Mouse (Mus musculus): ENCODE data around the gene Gpr18.

The Gpr18 gene

GRCm38 (mm10) chr14:121949436-121949835 is 33.9 kb upstream of the Gpr18 start:
- no peak for DNase-seq (ENCODE audit: low spot score in 2 of 2)

GRCm38 (mm10) chr14:121947966-121948365 is 32.4 kb upstream of the Gpr18 start:
- DNase-seq (ENCODE audit: low spot score in 2 of 2), result no peak

GRCm38 (mm10) chr14:121947201-121947760 is 31.7 kb upstream of the Gpr18 start:
- DNase-seq (ENCODE audit: low spot score in 2 of 2), result no peak

- no peak for DNase-seq (ENCODE audit: low spot score in 2 of 2)
These were observed 31.1 kb upstream of the Gpr18 start for GRCm38 (mm10) chr14:121946728-121947127.

- no peak for DNase-seq (ENCODE audit: low spot score in 2 of 2)
These were observed 30.6 kb upstream of the Gpr18 start for GRCm38 (mm10) chr14:121946131-121946530.

- DNase-seq (ENCODE audit: low spot score in 2 of 2), result no peak
These were observed 24.0 kb upstream of the Gpr18 start for GRCm38 (mm10) chr14:121939582-121939981.

GRCm38 (mm10) chr14:121938256-121939191 is 22.9 kb upstream of the Gpr18 start:
- DNase-seq (ENCODE audit: low spot score in 2 of 2), result peak; percentile 55 to 78

- no peak for DNase-seq (ENCODE audit: low spot score in 2 of 2)
These were observed 22.1 kb upstream of the Gpr18 start for GRCm38 (mm10) chr14:121937601-121938255.

GRCm38 (mm10) chr14:121936856-121937255 is 21.3 kb upstream of the Gpr18 start:
- DNase-seq (ENCODE audit: low spot score in 2 of 2), result no peak

- no peak for DNase-seq (ENCODE audit: low spot score in 2 of 2)
These were observed 20.8 kb upstream of the Gpr18 start for GRCm38 (mm10) chr14:121936356-121936755.

- DNase-seq (ENCODE audit: low spot score in 2 of 2), result peak; percentile 45 to 70
These were observed 19.0 kb upstream of the Gpr18 start for GRCm38 (mm10) chr14:121934597-121934946.

- DNase-seq (ENCODE audit: low spot score in 2 of 2), result peak; percentile 51 to 68
These were observed 18.5 kb upstream of the Gpr18 start for GRCm38 (mm10) chr14:121933906-121934596.

GRCm38 (mm10) chr14:121932180-121932579 is 16.6 kb upstream of the Gpr18 start:
- no peak for DNase-seq (ENCODE audit: low spot score in 2 of 2)

- no peak for DNase-seq (ENCODE audit: low spot score in 2 of 2)
These were observed 16.0 kb upstream of the Gpr18 start for GRCm38 (mm10) chr14:121931594-121931993.

- peak in 1 of 2 experiments; percentile 48 for DNase-seq (ENCODE audit: low spot score in 2 of 2)
These were observed 15.3 kb upstream of the Gpr18 start for GRCm38 (mm10) chr14:121930731-121931383.

GRCm38 (mm10) chr14:121929243-121929951 is 13.8 kb upstream of the Gpr18 start:
- DNase-seq (ENCODE audit: low spot score in 2 of 2), result peak in 1 of 2 experiments; percentile 57

- peak in 1 of 2 experiments; percentile 73 for DNase-seq (ENCODE audit: low spot score in 2 of 2)
These were observed 13.0 kb upstream of the Gpr18 start for GRCm38 (mm10) chr14:121928375-121929137.

GRCm38 (mm10) chr14:121927451-121927850 is 11.9 kb upstream of the Gpr18 start:
- DNase-seq (ENCODE audit: low spot score in 2 of 2), result no peak

GRCm38 (mm10) chr14:121926901-121927300 is 11.3 kb upstream of the Gpr18 start:
- DNase-seq (ENCODE audit: low spot score in 2 of 2), result no peak

- no peak for DNase-seq (ENCODE audit: low spot score in 2 of 2)
These were observed 9.3 kb upstream of the Gpr18 start for GRCm38 (mm10) chr14:121924876-121925275.

Measured in natural killer cell, adult 2 months (primary cell).